Mouse (Mus musculus): ENCODE measurements around the gene Zfp598. TPM values are rescaled to one million over a fixed set of nuclear protein-coding genes. Genes with fewer than 3 reads are reported as not detected.

Zfp598 gene
- polyA plus RNA-seq, 1 experiment, result 34.6 TPM

DNA sequence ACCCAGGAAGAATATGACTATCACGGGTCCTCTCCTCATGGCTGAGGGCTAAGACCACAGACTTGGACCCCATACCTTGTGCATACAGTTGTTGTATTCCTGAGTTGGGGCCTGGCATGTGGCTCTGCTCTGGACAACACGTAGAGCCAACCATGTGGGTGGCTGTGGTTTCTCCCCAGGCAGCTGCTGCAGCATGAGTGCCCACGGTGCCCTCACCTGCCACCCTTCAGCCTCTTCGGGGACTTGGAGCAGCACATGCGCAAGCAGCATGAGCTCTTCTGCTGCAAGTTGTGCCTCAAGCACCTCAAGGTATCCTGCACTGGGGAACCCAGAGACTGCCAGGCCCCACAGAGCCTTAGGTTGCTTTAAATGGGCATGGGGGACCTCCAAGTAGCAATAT is 7.4 kb downstream of the Zfp598 start:
- no peak for TF ChIP-seq CTCF (IDR thresholded peaks at IDR 0.05; ENCODE audit: control insufficient read depth, insufficient read depth, insufficient read length)
- TF ChIP-seq USF1 (IDR thresholded peaks at IDR 0.05; ENCODE audit: low read depth), result no peak
- TF ChIP-seq FOSL1 (IDR thresholded peaks at IDR 0.05; ENCODE audit: insufficient read depth, low read length, poor library complexity, severe bottlenecking), result no peak
- no peak for TF ChIP-seq CEBPB (IDR thresholded peaks at IDR 0.05; ENCODE audit: low read depth)
- TF ChIP-seq MYOG (IDR thresholded peaks at IDR 0.05; ENCODE audit: control insufficient read depth, extremely low read depth, insufficient read length), result no peak
- H3K36me3 ChIP-seq (ENCODE audit: control insufficient read depth, insufficient read depth), result peaks cover 27% of the 10 kb centered on the region
- H3ac ChIP-seq (ENCODE audit: control insufficient read depth, insufficient read length, low read depth), result no peak overlapping the region

DNA sequence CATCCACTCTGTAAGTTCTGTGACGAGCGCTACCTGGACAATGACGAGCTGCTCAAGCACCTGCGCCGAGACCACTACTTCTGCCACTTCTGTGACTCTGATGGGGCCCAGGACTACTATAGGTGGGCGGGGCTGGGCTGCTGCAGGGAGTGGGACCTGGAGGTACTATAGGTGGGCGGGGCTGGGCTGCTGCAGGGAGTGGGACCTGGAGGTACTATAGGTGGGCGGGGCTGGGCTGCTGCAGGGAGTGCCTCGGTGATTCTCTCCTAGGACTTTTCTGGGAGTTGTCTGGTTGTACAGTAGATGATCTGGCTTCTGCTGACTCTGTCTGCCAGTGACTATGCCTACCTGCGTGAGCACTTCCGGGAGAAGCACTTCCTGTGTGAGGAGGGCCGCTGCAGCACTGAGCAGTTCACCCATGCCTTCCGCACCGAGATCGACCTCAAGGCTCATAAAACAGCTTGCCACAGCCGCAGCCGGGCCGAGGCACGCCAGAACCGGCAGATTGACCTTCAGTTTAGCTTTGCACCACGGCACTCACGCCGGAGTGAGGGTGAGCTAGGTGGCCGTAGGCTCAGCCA is 8.1 kb downstream of the Zfp598 start:
- no peaks in the 10 kb centered on the region for H3K27me3 ChIP-seq (ENCODE audit: control insufficient read depth, insufficient read depth, insufficient read length)
- peaks cover 46% of the 10 kb centered on the region for H3K79me2 ChIP-seq (ENCODE audit: control insufficient read depth, insufficient read depth)
- TF ChIP-seq MYOG (IDR thresholded peaks at IDR 0.05; ENCODE audit: control insufficient read depth, extremely low read depth, insufficient read length) (no peak), FOSL1 (IDR thresholded peaks at IDR 0.05; ENCODE audit: insufficient read depth, low read length, poor library complexity, severe bottlenecking) (no peak), CEBPB (IDR thresholded peaks at IDR 0.05; ENCODE audit: low read depth) (no peak), USF1 (IDR thresholded peaks at IDR 0.05; ENCODE audit: low read depth) (no peak), CTCF (IDR thresholded peaks at IDR 0.05; ENCODE audit: control insufficient read depth, insufficient read depth, insufficient read length) (no peak), MAX (IDR thresholded peaks at IDR 0.05) (no peak), MYOD1 (IDR thresholded peaks at IDR 0.05; ENCODE audit: control insufficient read depth, insufficient read length, low read depth) (no peak)
- peaks cover 30% of the 10 kb centered on the region for H3K36me3 ChIP-seq (ENCODE audit: control insufficient read depth, insufficient read depth)
- H3ac ChIP-seq (ENCODE audit: control insufficient read depth, insufficient read length, low read depth), result no peak overlapping the region
- peaks cover 20% of the 10 kb centered on the region for H3K79me3 ChIP-seq (ENCODE audit: low read depth)
- H3K4me3 ChIP-seq (ENCODE audit: insufficient read depth, poor library complexity, severe bottlenecking), result no peak overlapping the region

More for the DNA sequence above, 7.4 kb downstream of the Zfp598 start:
- Histone ChIP-seq H3K79me2 (ENCODE audit: control insufficient read depth, insufficient read depth) (peaks cover 53% of the 10 kb centered on the region), H3K79me3 (ENCODE audit: low read depth) (peaks cover 26% of the 10 kb centered on the region), H3K4me3 (ENCODE audit: insufficient read depth, poor library complexity, severe bottlenecking) (no peak overlapping the region), H3K27me3 (ENCODE audit: control insufficient read depth, insufficient read depth, insufficient read length) (no peaks in the 10 kb centered on the region)

DNA sequence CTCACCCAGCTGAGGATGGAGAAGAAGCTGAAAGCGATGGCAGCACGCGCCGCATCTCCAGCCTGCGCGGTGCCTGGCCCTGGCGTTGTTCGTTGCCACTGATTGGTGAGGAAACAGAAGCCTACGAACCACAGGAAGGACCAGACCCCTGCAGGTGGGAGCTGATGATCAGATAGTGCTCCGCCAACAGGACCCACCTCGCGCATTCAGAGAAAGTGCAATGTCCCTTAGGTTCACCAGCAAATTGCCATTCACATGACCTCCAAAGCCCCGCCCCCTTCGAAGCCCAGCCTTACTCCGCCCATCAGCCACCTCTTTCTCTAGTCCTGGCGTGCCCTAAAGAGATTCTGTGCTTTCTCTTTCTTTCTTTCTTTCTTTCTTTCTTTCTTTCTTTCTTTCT is 17.0 kb downstream of the Zfp598 start:
- no peaks in the 10 kb centered on the region for H3K27me3 ChIP-seq (ENCODE audit: control insufficient read depth, insufficient read depth, insufficient read length)
- no peak overlapping the region for H3K4me3 ChIP-seq (ENCODE audit: insufficient read depth, poor library complexity, severe bottlenecking)

DNA sequence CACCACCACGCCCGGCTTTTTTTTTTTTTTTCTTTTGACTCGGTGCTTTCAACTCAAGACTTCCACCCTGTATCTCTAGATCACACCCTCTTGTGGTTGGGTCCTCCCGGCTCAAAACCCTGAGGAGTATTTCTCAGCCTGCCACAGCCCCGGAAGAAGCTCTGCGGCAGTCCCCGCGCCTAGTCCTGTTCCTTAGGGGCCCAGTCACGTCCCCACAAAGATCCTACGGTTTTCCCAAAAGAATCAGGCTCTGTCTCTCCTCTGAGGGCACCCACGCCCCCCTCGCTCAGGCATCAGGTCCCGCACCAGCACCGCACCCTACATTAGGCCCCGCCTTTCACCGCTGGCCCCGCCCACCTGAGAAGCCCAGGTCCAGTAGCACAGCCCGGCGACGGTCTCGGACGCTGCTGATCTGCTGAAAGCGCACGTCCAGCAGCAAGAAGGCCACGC is 17.7 kb downstream of the Zfp598 start:
- Histone ChIP-seq H3K36me3 (ENCODE audit: control insufficient read depth, insufficient read depth) (no peaks in the 10 kb centered on the region), H3K4me3 (ENCODE audit: insufficient read depth, poor library complexity, severe bottlenecking) (no peak overlapping the region), H3ac (ENCODE audit: control insufficient read depth, insufficient read length, low read depth) (no peak overlapping the region), H3K79me3 (ENCODE audit: low read depth) (no peaks in the 10 kb centered on the region), H3K79me2 (ENCODE audit: control insufficient read depth, insufficient read depth) (no peaks in the 10 kb centered on the region), H3K27me3 (ENCODE audit: control insufficient read depth, insufficient read depth, insufficient read length) (no peaks in the 10 kb centered on the region)
- TF ChIP-seq FOSL1 (IDR thresholded peaks at IDR 0.05; ENCODE audit: insufficient read depth, low read length, poor library complexity, severe bottlenecking), result no peak
- no peak for TF ChIP-seq CTCF (IDR thresholded peaks at IDR 0.05; ENCODE audit: control insufficient read depth, insufficient read depth, insufficient read length)

More for the DNA sequence above, 17.0 kb downstream of the Zfp598 start:
- no peak for TF ChIP-seq MYOD1 (IDR thresholded peaks at IDR 0.05; ENCODE audit: control insufficient read depth, insufficient read length, low read depth)
- no peak for TF ChIP-seq USF1 (IDR thresholded peaks at IDR 0.05; ENCODE audit: low read depth)
- TF ChIP-seq MYOG (IDR thresholded peaks at IDR 0.05; ENCODE audit: control insufficient read depth, extremely low read depth, insufficient read length), result no peak
- TF ChIP-seq CTCF (IDR thresholded peaks at IDR 0.05; ENCODE audit: control insufficient read depth, insufficient read depth, insufficient read length), result no peak
- TF ChIP-seq CEBPB (IDR thresholded peaks at IDR 0.05; ENCODE audit: low read depth), result no peak
- TF ChIP-seq FOSL1 (IDR thresholded peaks at IDR 0.05; ENCODE audit: insufficient read depth, low read length, poor library complexity, severe bottlenecking), result no peak
- TF ChIP-seq MAX (IDR thresholded peaks at IDR 0.05), result no peak
- Histone ChIP-seq H3K36me3 (ENCODE audit: control insufficient read depth, insufficient read depth) (peaks cover 6% of the 10 kb centered on the region), H3ac (ENCODE audit: control insufficient read depth, insufficient read length, low read depth) (no peak overlapping the region), H3K79me3 (ENCODE audit: low read depth) (no peaks in the 10 kb centered on the region), H3K79me2 (ENCODE audit: control insufficient read depth, insufficient read depth) (no peaks in the 10 kb centered on the region)

DNA sequence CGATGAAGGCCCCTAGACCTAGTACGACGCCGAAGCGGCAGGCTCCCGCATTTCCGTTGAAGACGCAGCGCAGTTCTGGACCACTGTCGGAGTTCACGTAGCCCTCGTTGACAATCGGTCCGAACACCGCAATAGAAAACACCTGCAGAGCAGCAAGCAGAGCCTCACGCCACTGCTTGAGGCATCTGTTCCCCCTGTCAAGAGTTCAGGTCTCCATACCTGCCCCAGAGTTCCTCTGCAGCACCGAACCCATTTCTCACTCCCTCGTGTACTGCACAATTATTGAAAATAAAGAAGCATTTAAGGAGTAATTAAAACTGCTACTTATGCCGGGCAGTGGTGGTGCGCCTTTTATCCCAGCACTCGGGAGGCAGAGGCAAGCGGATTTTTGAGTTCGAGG is 18.1 kb downstream of the Zfp598 start:
- no peaks in the 10 kb centered on the region for H3K79me2 ChIP-seq (ENCODE audit: control insufficient read depth, insufficient read depth)
- H3K4me3 ChIP-seq (ENCODE audit: insufficient read depth, poor library complexity, severe bottlenecking), result no peak overlapping the region
- no peak overlapping the region for H3ac ChIP-seq (ENCODE audit: control insufficient read depth, insufficient read length, low read depth)
- H3K36me3 ChIP-seq (ENCODE audit: control insufficient read depth, insufficient read depth), result no peaks in the 10 kb centered on the region
- H3K79me3 ChIP-seq (ENCODE audit: low read depth), result no peaks in the 10 kb centered on the region
- TF ChIP-seq MAX (IDR thresholded peaks at IDR 0.05) (no peak), USF1 (IDR thresholded peaks at IDR 0.05; ENCODE audit: low read depth) (no peak), MYOD1 (IDR thresholded peaks at IDR 0.05; ENCODE audit: control insufficient read depth, insufficient read length, low read depth) (no peak), FOSL1 (IDR thresholded peaks at IDR 0.05; ENCODE audit: insufficient read depth, low read length, poor library complexity, severe bottlenecking) (no peak), CTCF (IDR thresholded peaks at IDR 0.05; ENCODE audit: control insufficient read depth, insufficient read depth, insufficient read length) (no peak), MYOG (IDR thresholded peaks at IDR 0.05; ENCODE audit: control insufficient read depth, extremely low read depth, insufficient read length) (no peak), CEBPB (IDR thresholded peaks at IDR 0.05; ENCODE audit: low read depth) (no peak)
- H3K27me3 ChIP-seq (ENCODE audit: control insufficient read depth, insufficient read depth, insufficient read length), result no peaks in the 10 kb centered on the region

Data from C2C12 (cell line).